Mouse (Mus musculus) ovary, adult 10 weeks (tissue): ENCODE data around the gene Serpinb8. TPM values are rescaled to one million over a fixed set of nuclear protein-coding genes. Genes with fewer than 3 reads are reported as not detected.

Experiments
- polyA plus RNA-seq: library from polyadenylated mRNA; stranded (reverse); fragments of 350-450 nt; fragmentation: Illumina TruSeq; extraction: RNeasy Lipid Tissue Mini Kit (QIAGEN cat#74804); gene quantifications from one replicate; pipeline ENCODE4 v1.2.3, GENCODE M21; 2014

Serpinb8 gene
- polyA plus RNA-seq, result 3.8 TPM

DNA sequence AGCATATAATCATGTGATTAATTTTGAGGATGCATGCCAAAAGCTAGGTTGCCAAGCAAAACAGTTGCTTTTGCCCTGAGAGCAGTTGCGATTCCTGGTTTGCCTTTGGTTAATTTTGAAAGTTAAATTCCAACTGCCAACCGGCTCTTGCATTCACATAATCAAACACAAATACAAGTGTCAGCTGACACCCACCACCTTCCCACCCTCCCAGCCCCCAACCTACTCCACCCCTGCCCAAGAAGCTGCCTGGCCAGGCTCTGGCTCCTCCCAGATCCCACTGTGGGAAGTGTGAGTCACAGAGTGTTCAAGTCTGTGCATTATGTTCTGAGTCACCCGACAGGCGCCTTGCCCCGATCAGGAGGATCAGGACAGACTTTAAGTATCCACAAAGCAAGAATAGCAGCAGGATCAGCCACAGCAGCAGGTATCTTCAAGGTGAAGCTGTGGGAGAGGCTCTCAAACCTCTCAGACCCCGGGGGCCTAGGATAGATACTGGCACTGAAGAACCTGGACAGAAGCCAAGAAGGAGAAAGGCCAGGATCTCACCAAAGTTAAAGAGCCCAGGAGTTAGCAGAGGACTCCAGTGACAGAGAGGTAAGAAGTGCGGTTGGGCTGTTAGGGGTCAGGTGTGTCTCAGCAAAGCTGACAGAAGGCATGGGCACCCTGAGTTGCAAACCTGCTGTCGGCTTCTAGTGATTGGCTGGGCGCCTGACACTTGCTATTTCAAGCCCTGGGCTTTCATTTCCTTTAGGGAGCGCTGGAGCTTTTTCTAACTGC lies at the start of gene Serpinb8:
Gene Serpinb8, plus strand, starts transcription at position 316 of the 780 bp plus-strand sequence.

Other genes with a start within 250 kb of the Serpinb8 start
- gene Serpinb11, start 228.8 kb upstream of the Serpinb8 start, polyA plus RNA-seq, result 7.4 TPM
- gene Serpinb7, start 190.4 kb upstream of the Serpinb8 start, polyA plus RNA-seq, result not detected
- 2.0 TPM for gene Serpinb2, start 78.6 kb upstream of the Serpinb8 start, polyA plus RNA-seq